Mouse (Mus musculus) frontal cortex, postnatal 14 days (tissue): ENCODE measurements at regions not wholly inside any gene's neighbourhood (a gene's known extent, or its start where the extent isn't known, plus 50 kb on each side); places are given as distances from the start of the nearest gene placed in this dataset.

ENCODE experiments used
- DNase-seq, 2 experiments: peaks; one replicate each; pipeline ENCODE4 v3.0.0; 2022; ENCODE audit warnings: low spot score in 2 of 2

GRCm38 (mm10) chr19:24622776-24623175 is 51.0 kb upstream of the Tmem252 start:
- no peak for DNase-seq

DNA sequence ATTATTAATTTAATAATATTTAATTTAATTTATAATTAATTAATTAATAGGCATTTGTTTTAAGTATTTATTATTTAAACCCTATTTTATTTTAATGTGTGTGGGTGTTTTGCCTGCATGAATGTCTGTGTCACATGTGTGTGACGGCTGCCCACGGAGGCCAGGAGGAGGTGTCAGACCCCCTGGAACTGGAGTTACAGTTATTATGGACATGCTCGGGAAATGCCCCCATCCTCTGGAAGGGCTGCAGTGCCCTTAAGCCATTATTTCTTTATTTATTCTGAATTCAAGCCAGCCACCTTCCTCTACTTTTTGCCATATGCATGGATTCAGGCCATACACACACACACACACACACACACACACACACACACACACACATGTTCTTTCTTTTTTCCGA is 51.5 kb upstream of the Tmem252 start:
- DNase-seq: no peak

DNA sequence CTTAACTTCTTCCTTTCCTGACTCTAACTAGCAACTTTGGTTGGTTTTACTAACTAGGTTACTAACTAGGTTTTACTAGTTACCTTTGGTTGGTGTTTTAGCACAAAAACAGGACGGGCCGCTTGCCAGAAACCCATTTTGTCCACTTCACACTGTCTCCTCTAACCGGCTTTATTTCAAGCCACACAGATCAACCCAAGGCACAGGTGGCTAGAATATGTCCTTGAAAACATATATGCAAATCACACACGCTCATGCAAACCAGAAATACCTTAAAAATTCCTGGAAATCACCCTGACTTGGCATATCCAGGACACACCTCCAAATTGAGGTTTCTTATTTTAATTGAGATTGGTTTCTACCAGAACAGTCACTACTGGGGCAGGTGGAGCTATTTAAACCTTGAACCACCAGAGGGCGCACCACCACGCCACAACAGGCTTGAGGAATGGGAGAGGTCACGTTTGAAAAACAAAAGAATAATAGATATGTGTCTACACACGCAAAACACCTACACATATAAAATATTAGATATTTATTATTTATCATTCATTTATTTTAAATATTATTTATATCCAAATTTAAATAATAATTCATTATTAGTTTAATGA is 52.1 kb upstream of the Tmem252 start:
- DNase-seq: peak; percentile 17 to 63

DNA sequence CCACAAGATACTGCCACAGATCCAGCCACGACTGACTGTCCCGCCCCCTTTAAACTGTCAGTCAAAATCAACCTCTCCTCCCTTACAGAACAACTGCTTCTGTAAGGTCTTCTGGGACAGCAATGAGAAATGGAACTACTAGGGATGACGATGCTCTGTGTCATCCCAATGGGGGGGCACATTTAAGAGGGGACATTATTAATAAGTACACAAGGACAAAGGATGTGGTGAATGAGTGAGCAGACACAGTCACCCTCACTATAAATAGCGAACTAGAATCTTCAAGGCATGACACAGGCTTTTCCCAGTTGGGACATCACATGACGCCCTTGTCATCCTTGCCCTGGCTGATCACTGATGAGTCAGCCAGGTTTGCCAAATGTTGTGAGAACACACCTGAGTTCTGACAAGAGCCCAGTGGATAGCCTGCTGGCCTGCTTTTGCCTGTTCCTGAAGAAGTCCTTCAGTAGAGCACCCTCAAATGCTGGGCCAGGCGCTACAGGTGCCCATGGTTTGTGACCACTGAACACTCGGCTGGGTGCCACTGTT is 58.0 kb upstream of the Tmem252 start:
- DNase-seq: no peak

DNA sequence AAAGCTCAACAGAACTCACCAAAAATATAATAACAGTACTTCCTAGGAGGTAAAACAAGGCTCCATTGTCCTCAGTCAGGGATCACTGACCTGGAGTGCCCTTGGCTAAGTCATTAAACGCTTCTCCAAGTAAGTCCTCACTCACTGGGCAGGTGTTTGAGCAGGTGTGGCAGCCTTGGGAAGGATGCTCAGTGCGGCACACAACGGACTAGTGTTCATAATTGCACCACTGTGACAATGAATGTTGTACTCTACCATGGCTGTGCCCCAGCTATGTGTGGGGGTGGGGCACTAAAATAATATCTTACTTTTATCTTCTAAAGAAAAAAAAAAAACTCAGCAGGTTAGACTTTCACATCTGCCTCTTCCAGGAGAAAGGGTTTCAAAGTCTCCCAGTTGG is 52.2 kb upstream of the Pip5k1b start:
- DNase-seq: no peak

GRCm38 (mm10) chr19:24606390-24606976 is 50.8 kb upstream of the Pip5k1b start:
- DNase-seq: no peak
